Mouse (Mus musculus): Measurements from ENCODE around the gene Mmaa. TPM values are rescaled to one million over a fixed set of nuclear protein-coding genes. Genes with fewer than 3 reads are reported as not detected.

The Mmaa gene
- polyA plus RNA-seq, 1 experiment from 2014 or later = 16.5 TPM

DNA sequence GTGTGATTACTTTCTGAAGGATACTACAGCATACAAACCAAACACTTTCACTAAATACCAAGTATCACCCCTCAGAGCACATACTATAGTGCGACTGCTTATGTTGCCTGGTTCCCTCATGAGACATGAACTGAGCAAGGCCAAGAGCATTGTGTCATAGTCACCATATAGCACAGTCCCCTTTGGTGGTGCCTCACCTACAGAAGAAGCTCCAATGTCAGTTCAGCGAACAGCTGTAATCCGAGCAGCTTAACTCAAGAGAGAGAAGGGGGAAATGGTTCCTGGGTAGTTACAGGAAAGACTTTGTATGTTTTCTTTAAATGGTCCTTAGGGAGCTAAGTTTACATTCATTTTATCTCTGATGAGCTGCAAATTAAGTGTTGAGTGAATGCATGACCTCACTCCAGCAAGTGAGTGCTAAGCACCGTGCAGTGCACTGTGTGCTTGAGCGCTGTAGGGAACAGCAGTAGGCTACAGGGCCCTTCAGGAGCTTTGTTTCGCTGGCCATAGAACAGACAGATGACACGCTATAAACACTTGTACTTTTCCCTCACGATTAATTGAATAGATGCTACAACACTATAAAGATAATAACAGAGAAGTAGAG, 17.4 kb downstream of the Mmaa start:
- Histone ChIP-seq H3K9ac (ENCODE audit: low read length) (no peak overlapping the region), H3K9me3 (replicated peaks; ENCODE audit: control insufficient read depth, low read length) (no peaks in the 10 kb centered on the region), H3K36me3 (ENCODE audit: control insufficient read depth, insufficient read depth) (peaks cover 12% of the 10 kb centered on the region), H3K27me3 (ENCODE audit: control insufficient read depth, insufficient read depth, low read length) (no peaks in the 10 kb centered on the region), H3K27ac (ENCODE audit: low read length) (no peak overlapping the region), H3K4me2 (ENCODE audit: low read depth, low read length) (no peak overlapping the region), H3K4me1 (ENCODE audit: control insufficient read depth, insufficient read depth, low read length) (peaks cover 13% of the 10 kb centered on the region), H3K4me3 (ENCODE audit: low read length) (no peak overlapping the region)
- 45% methylated on average over 8 of the region's 8 CpGs for WGBS
- ATAC-seq (replicated peaks; ENCODE audit: extremely low read depth, insufficient read depth, low FRiP score) = no peak

GRCm38 (mm10) chr8:79274940-79275339, 19.8 kb downstream of the Mmaa start:
- H3K27me3 ChIP-seq (ENCODE audit: control insufficient read depth, insufficient read depth, low read length) = no peaks in the 10 kb centered on the region
- H3K4me1 ChIP-seq (ENCODE audit: control insufficient read depth, insufficient read depth, low read length) = peaks cover 13% of the 10 kb centered on the region
- ATAC-seq (replicated peaks; ENCODE audit: extremely low read depth, insufficient read depth, low FRiP score) = no peak
- H3K9ac ChIP-seq (ENCODE audit: low read length) = no peak overlapping the region
- no peak overlapping the region for H3K4me3 ChIP-seq (ENCODE audit: low read length)
- H3K4me2 ChIP-seq (ENCODE audit: low read depth, low read length) = no peak overlapping the region
- no peaks in the 10 kb centered on the region for H3K9me3 ChIP-seq (replicated peaks; ENCODE audit: control insufficient read depth, low read length)
- no peak overlapping the region for H3K27ac ChIP-seq (ENCODE audit: low read length)
- H3K36me3 ChIP-seq (ENCODE audit: control insufficient read depth, insufficient read depth) = peaks cover 14% of the 10 kb centered on the region
- WGBS = 91% methylated on average over 10 of the region's 10 CpGs

GRCm38 (mm10) chr8:79273776-79274175, 21.0 kb downstream of the Mmaa start:
- Histone ChIP-seq H3K36me3 (ENCODE audit: control insufficient read depth, insufficient read depth) (peaks cover 12% of the 10 kb centered on the region), H3K4me1 (ENCODE audit: control insufficient read depth, insufficient read depth, low read length) (peaks cover 13% of the 10 kb centered on the region), H3K27ac (ENCODE audit: low read length) (peak overlapping the region; percentile 67), H3K9ac (ENCODE audit: low read length) (no peak overlapping the region), H3K4me3 (ENCODE audit: low read length) (no peak overlapping the region), H3K4me2 (ENCODE audit: low read depth, low read length) (no peak overlapping the region), H3K27me3 (ENCODE audit: control insufficient read depth, insufficient read depth, low read length) (no peaks in the 10 kb centered on the region), H3K9me3 (replicated peaks; ENCODE audit: control insufficient read depth, low read length) (no peaks in the 10 kb centered on the region)
- ATAC-seq (replicated peaks; ENCODE audit: extremely low read depth, insufficient read depth, low FRiP score) = peak; percentile 68
- 40% methylated on average over 6 of the region's 6 CpGs for WGBS

DNA sequence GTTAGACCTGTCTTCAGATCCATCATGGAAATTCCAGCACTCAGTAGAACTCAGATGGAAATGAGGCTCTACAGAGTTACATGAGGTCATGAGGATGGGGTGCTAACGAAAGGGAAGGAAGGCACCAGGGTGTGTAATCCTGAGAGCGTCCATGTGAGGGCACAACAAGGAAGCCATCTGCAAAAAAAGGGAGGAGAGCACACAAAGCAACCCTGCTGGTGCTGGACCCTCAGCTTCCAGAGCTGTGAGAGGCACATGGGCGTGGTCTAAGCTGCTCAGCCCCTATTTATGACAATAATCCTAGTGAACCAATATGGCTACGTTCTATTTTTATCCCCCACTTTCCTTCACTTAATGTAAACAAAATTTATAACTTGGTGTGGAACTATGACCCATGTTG, 22.1 kb downstream of the Mmaa start:
- 70% methylated on average over 4 of the region's 4 CpGs for WGBS
- H3K9ac ChIP-seq (ENCODE audit: low read length) = no peak overlapping the region
- ATAC-seq (replicated peaks; ENCODE audit: extremely low read depth, insufficient read depth, low FRiP score) = no peak
- H3K27ac ChIP-seq (ENCODE audit: low read length) = no peak overlapping the region
- H3K4me3 ChIP-seq (ENCODE audit: low read length) = no peak overlapping the region
- no peak overlapping the region for H3K4me2 ChIP-seq (ENCODE audit: low read depth, low read length)
- H3K36me3 ChIP-seq (ENCODE audit: control insufficient read depth, insufficient read depth) = peaks cover 20% of the 10 kb centered on the region
- H3K9me3 ChIP-seq (replicated peaks; ENCODE audit: control insufficient read depth, low read length) = no peaks in the 10 kb centered on the region
- no peaks in the 10 kb centered on the region for H3K27me3 ChIP-seq (ENCODE audit: control insufficient read depth, insufficient read depth, low read length)
- peaks cover 11% of the 10 kb centered on the region for H3K4me1 ChIP-seq (ENCODE audit: control insufficient read depth, insufficient read depth, low read length)

DNA sequence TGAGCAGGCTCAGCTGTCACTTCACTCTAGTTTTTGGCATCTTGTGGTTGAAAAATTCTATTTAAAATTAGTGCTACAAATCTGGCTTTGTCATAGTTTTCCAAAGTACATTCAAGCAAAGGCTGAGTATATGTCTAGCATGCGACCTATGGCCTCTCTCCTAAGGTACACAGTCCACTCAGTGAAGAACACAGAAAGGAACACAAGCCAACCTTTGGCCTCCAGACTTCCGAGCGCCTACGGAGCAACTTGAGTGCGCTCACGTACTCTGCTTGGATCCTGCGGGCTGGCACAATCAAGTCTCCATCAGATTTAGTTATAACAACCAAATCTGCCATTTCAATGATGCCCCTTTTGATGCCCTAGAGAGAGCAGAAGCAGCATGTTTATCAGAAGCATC, 25.8 kb downstream of the Mmaa start:
- Histone ChIP-seq H3K27ac (ENCODE audit: low read length) (no peak overlapping the region), H3K27me3 (ENCODE audit: control insufficient read depth, insufficient read depth, low read length) (no peaks in the 10 kb centered on the region), H3K36me3 (ENCODE audit: control insufficient read depth, insufficient read depth) (peaks cover 28% of the 10 kb centered on the region), H3K9ac (ENCODE audit: low read length) (no peak overlapping the region), H3K4me2 (ENCODE audit: low read depth, low read length) (no peak overlapping the region), H3K9me3 (replicated peaks; ENCODE audit: control insufficient read depth, low read length) (no peaks in the 10 kb centered on the region), H3K4me3 (ENCODE audit: low read length) (no peak overlapping the region), H3K4me1 (ENCODE audit: control insufficient read depth, insufficient read depth, low read length) (peaks cover 3% of the 10 kb centered on the region; the same call in 1 of the 2 replicates)
- WGBS = 92% methylated on average over 7 of the region's 7 CpGs
- ATAC-seq (replicated peaks; ENCODE audit: extremely low read depth, insufficient read depth, low FRiP score) = no peak

- no peak for ATAC-seq (replicated peaks; ENCODE audit: extremely low read depth, insufficient read depth, low FRiP score)
- WGBS = 78% methylated on average over 5 of the region's 5 CpGs
Observed at GRCm38 (mm10) chr8:79261920-79262319, 32.8 kb downstream of the Mmaa start.

DNA sequence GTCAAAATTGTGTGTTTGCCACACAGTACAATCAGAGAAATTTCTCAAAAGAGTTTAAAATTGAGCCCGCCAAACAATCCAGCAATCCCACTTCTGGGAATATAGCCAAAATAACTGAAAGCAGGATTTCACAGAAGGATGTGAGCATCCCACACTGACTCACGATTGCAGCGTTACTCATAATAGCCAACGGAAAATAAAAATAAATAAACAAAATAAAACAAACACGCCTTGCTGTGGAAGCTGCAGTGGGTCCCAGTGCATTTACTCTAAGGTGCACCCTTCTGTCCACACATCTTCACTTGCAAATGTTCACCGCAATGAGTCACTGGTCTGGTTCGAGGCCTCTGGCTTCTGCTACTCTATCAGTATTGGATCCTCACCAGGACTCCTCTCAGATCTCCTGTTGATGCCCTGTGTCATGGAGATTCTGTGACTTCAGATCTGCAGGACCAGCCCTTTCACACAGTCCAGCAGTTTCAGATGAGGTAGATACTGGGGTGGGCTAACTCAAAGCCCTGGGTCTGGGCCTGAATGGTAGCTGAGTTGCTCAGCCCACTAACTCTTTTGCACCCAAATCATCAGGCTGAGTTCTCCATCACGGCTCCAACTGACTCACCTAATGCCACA, 38.5 kb downstream of the Mmaa start:
- Histone ChIP-seq H3K9ac (ENCODE audit: low read length) (no peak overlapping the region), H3K27me3 (ENCODE audit: control insufficient read depth, insufficient read depth, low read length) (no peaks in the 10 kb centered on the region), H3K27ac (ENCODE audit: low read length) (no peak overlapping the region), H3K36me3 (ENCODE audit: control insufficient read depth, insufficient read depth) (no peaks in the 10 kb centered on the region), H3K4me2 (ENCODE audit: low read depth, low read length) (no peak overlapping the region), H3K9me3 (replicated peaks; ENCODE audit: control insufficient read depth, low read length) (no peaks in the 10 kb centered on the region), H3K4me1 (ENCODE audit: control insufficient read depth, insufficient read depth, low read length) (peaks cover 1% of the 10 kb centered on the region; the same call in 1 of the 2 replicates), H3K4me3 (ENCODE audit: low read length) (no peak overlapping the region)
- no peak for ATAC-seq (replicated peaks; ENCODE audit: extremely low read depth, insufficient read depth, low FRiP score)
- 70% methylated on average over 8 of the region's 8 CpGs for WGBS

More at GRCm38 (mm10) chr8:79261920-79262319, 32.8 kb downstream of the Mmaa start:
- Histone ChIP-seq H3K9me3 (replicated peaks; ENCODE audit: control insufficient read depth, low read length) (no peaks in the 10 kb centered on the region; the same call in 1 of the 2 replicates), H3K4me3 (ENCODE audit: low read length) (no peak overlapping the region), H3K4me1 (ENCODE audit: control insufficient read depth, insufficient read depth, low read length) (no peaks in the 10 kb centered on the region), H3K36me3 (ENCODE audit: control insufficient read depth, insufficient read depth) (no peaks in the 10 kb centered on the region), H3K27ac (ENCODE audit: low read length) (no peak overlapping the region), H3K9ac (ENCODE audit: low read length) (no peak overlapping the region), H3K4me2 (ENCODE audit: low read depth, low read length) (no peak overlapping the region), H3K27me3 (ENCODE audit: control insufficient read depth, insufficient read depth, low read length) (no peaks in the 10 kb centered on the region)

DNA sequence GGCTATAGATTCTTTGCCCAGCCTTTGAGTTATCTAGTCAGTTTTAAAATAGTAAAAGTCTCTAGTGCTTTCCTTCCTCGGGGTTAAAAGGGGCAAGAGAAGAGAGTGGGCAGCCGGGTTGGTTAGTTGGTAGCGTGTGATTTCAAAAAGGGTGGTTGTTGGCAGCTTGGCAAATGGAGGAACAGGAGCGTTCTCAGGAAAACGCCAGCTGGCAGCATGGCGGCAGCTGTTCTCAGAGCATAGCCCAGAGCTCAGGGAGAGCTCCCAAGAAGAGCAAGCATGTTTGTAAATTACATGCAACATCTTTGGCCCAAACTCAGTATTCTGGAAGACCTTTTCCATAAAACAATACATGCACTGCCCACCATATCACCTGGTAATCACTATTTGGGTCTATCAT, 41.0 kb downstream of the Mmaa start:
- H3K9me3 ChIP-seq (replicated peaks; ENCODE audit: control insufficient read depth, low read length) = peaks cover 2% of the 10 kb centered on the region; the same call in 1 of the 2 replicates

DNA sequence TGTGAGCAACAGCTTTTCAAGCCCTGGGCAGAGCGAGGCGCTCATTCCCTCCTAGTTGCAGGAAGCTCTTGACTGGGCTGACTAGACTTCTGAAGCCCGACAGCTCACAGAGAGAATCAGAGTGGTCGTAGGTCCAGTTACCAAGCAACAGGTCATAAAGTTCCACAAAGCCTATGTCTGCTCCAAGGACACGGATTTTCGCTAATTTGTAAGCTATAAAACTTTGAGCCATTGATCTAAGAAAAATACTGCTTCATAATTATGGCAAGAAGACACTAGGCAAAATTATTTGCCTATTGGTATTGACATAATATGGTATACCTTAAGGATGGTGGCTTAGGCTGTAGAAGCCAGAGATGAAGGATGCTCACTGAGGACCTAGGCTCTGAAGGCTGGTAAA, 46.3 kb downstream of the Mmaa start, which contains the start of gene 1700011L22Rik:
1700011L22Rik (minus strand) TSS at position 101 of the 400 bp plus-strand sequence.
- ATAC-seq (replicated peaks; ENCODE audit: extremely low read depth, insufficient read depth, low FRiP score) = no peak
- Histone ChIP-seq H3K4me1 (ENCODE audit: control insufficient read depth, insufficient read depth, low read length) (peaks cover 28% of the 10 kb centered on the region), H3K9ac (ENCODE audit: low read length) (no peak within 1 kb of the TSS), H3K36me3 (ENCODE audit: control insufficient read depth, insufficient read depth) (no peaks in the 10 kb centered on the region), H3K9me3 (replicated peaks; ENCODE audit: control insufficient read depth, low read length) (peaks cover 2% of the 10 kb centered on the region; the same call in 1 of the 2 replicates), H3K4me2 (ENCODE audit: low read depth, low read length) (no peak within 1 kb of the TSS), H3K27me3 (ENCODE audit: control insufficient read depth, insufficient read depth, low read length) (no peaks in the 10 kb centered on the region), H3K4me3 (ENCODE audit: low read length) (no peak within 1 kb of the TSS), H3K27ac (ENCODE audit: low read length) (no peak within 1 kb of the TSS)
- 87% methylated on average over 6 of the region's 6 CpGs for WGBS

More for the DNA sequence above, 41.0 kb downstream of the Mmaa start:
- 81% methylated on average over 6 of the region's 6 CpGs for WGBS
- H3K36me3 ChIP-seq (ENCODE audit: control insufficient read depth, insufficient read depth) = no peaks in the 10 kb centered on the region
- no peak overlapping the region for H3K4me2 ChIP-seq (ENCODE audit: low read depth, low read length)
- no peak overlapping the region for H3K9ac ChIP-seq (ENCODE audit: low read length)
- peaks cover 6% of the 10 kb centered on the region; the same call in 1 of the 2 replicates for H3K4me1 ChIP-seq (ENCODE audit: control insufficient read depth, insufficient read depth, low read length)
- no peaks in the 10 kb centered on the region for H3K27me3 ChIP-seq (ENCODE audit: control insufficient read depth, insufficient read depth, low read length)
- no peak overlapping the region for H3K4me3 ChIP-seq (ENCODE audit: low read length)
- no peak for ATAC-seq (replicated peaks; ENCODE audit: extremely low read depth, insufficient read depth, low FRiP score)
- H3K27ac ChIP-seq (ENCODE audit: low read length) = no peak overlapping the region
